9 mouse cellular contexts compared by ENCODE assay signal in genomic region chr5:139930927-139931351, GRCm38 (mm10). TPM values are rescaled to one million over a fixed set of nuclear protein-coding genes. Genes with fewer than 3 reads are reported as not detected.
DNase-seq lines count a peak whose midpoint lies in the region; ATAC-seq lines count a peak whose summit lies in the region.
"Had no signal": no experiment of that assay in that cellular context is flagged by ENCODE, and none has a peak within 500 bp of the region (broad histone marks: within the 10 kb centered on the region; RNA-seq: fewer than 3 reads in every experiment).

No protein-coding gene starts in this region.

- 5% methylated on average over 11 of the region's 12 CpGs for WGBS in forebrain, embryonic 12.5 days
- WGBS in forebrain, embryonic 15.5 days: under 1% methylated on average over 12 of the region's 12 CpGs
- WGBS in intestine, embryonic 14.5 days: 5% methylated on average over 12 of the region's 12 CpGs

- no peaks in the 10 kb centered on the region for H3K36me3 ChIP-seq in forebrain, embryonic 12.5 days (replicated peaks)
- no peaks in the 10 kb centered on the region for H3K36me3 ChIP-seq in forebrain, embryonic 15.5 days
- H3K36me3 ChIP-seq in intestine, embryonic 14.5 days (ENCODE audit: control insufficient read depth, insufficient read depth, low read length): no peaks in the 10 kb centered on the region
- H3K36me3 ChIP-seq: G1E had no signal

- peak; percentile 66 for DNase-seq in intestine, embryonic 14.5 days (ENCODE audit: low spot score)
- DNase-seq in lung, postnatal 10 days: peak; percentile 50
- DNase-seq in right cerebral cortex, postnatal 36 days (ENCODE audit: low spot score in 2 of 2): no peak
- DNase-seq in right cerebral cortex, adult 2 months (ENCODE audit: low spot score in 2 of 2): no peak
- DNase-seq in spleen, adult 12 weeks (ENCODE audit: low spot score): no peak

- H3K27ac ChIP-seq in forebrain, embryonic 12.5 days: no peak overlapping the region
- H3K27ac ChIP-seq in forebrain, embryonic 15.5 days (replicated peaks): no peak overlapping the region
- no peak overlapping the region for H3K27ac ChIP-seq in brown adipose tissue, adult 24 weeks (replicated peaks; ENCODE audit: low read depth, low read length)
- H3K27ac ChIP-seq in intestine, embryonic 14.5 days (ENCODE audit: low read depth): no peak overlapping the region

- H3K9ac ChIP-seq in forebrain, embryonic 12.5 days: no peak overlapping the region
- no peak overlapping the region for H3K9ac ChIP-seq in forebrain, embryonic 15.5 days (replicated peaks)
- 0 out of 2 replicates have a peak overlapping the region, but pooled peaks have one; percentile 13 for H3K9ac ChIP-seq in intestine, embryonic 14.5 days (ENCODE audit: low read length)

- peak overlapping the region; percentile 36 for H3K4me2 ChIP-seq in forebrain, embryonic 12.5 days
- no peak overlapping the region for H3K4me2 ChIP-seq in forebrain, embryonic 15.5 days (replicated peaks)
- H3K4me2 ChIP-seq in intestine, embryonic 14.5 days (ENCODE audit: low read length): peak overlapping the region; percentile 45

- H3K4me1 ChIP-seq in forebrain, embryonic 12.5 days: peaks cover 27% of the 10 kb centered on the region
- peaks cover 24% of the 10 kb centered on the region for H3K4me1 ChIP-seq in forebrain, embryonic 15.5 days
- H3K4me1 ChIP-seq in brown adipose tissue, adult 24 weeks (ENCODE audit: control insufficient read depth, insufficient read depth, insufficient read length, low read length): no peaks in the 10 kb centered on the region
- peaks cover 25% of the 10 kb centered on the region for H3K4me1 ChIP-seq in intestine, embryonic 14.5 days (replicated peaks; ENCODE audit: control insufficient read depth, insufficient read depth, low read length)

- no peak for ATAC-seq in forebrain, embryonic 12.5 days (ENCODE audit: low FRiP score)
- ATAC-seq in forebrain, embryonic 15.5 days (replicated peaks): no peak
- ATAC-seq in intestine, embryonic 14.5 days (replicated peaks; ENCODE audit: low FRiP score, low TSS enrichment, low read depth): no peak

- H3K9me3 ChIP-seq in forebrain, embryonic 12.5 days: no peaks in the 10 kb centered on the region
- no peaks in the 10 kb centered on the region for H3K9me3 ChIP-seq in forebrain, embryonic 15.5 days
- no peaks in the 10 kb centered on the region for H3K9me3 ChIP-seq in intestine, embryonic 14.5 days (ENCODE audit: control insufficient read depth, low read length)
- H3K9me3 ChIP-seq: G1E had no signal

- H3K27me3 ChIP-seq in forebrain, embryonic 12.5 days: peaks cover 31% of the 10 kb centered on the region
- 0 out of 2 replicates have a peak, but pooled peaks cover 4% of the 10 kb centered on the region for H3K27me3 ChIP-seq in forebrain, embryonic 15.5 days
- no peaks in the 10 kb centered on the region for H3K27me3 ChIP-seq in intestine, embryonic 14.5 days (replicated peaks; ENCODE audit: control insufficient read depth, insufficient read depth, low read length)

- 0 out of 2 replicates have a peak overlapping the region, but pooled peaks have one; percentile 5 for H3K4me3 ChIP-seq in forebrain, embryonic 12.5 days (replicated peaks)
- no peak overlapping the region for H3K4me3 ChIP-seq in forebrain, embryonic 15.5 days
- peak overlapping the region; percentile 10; the same call in 1 of the 2 replicates for H3K4me3 ChIP-seq in brown adipose tissue, adult 24 weeks (ENCODE audit: insufficient read depth, low read depth, low read length)
- 0 out of 2 replicates have a peak overlapping the region, but pooled peaks have one; percentile 2 for H3K4me3 ChIP-seq in intestine, embryonic 14.5 days (ENCODE audit: low read depth, low read length)

RNA-seq across cellular contexts. Expression of gene Elfn1, which starts 23.2 kb away (rescaled TPM):
- 0.81 and 0.88 TPM in 2 replicates for polyA plus RNA-seq in forebrain, embryonic 12.5 days (2016; fragmentation: Nextera tagmentation; extraction: Ambion mirVana)
- polyA plus RNA-seq in forebrain, embryonic 15.5 days (2015; fragmentation: Nextera tagmentation; extraction: Ambion mirVana): 2.4 and 2.6 TPM in 2 replicates
- 0.29 TPM in 1 of 2 replicates, not detected in the other for polyA plus RNA-seq in brown adipose tissue, adult 24 weeks (2012; ENCODE audit: insufficient read depth, insufficient read length, missing spikeins)
- 0.23 and 0.26 TPM in 2 replicates for polyA plus RNA-seq in intestine, embryonic 14.5 days (2014; fragmentation: Nextera tagmentation; extraction: Ambion mirVana)
- polyA plus RNA-seq: G1E had no signal

Comparison
In these comparisons a context has a peak if more than half of its experiments do, and no peak if none do; other contexts are left out.
1. DNase-seq: peak in intestine, embryonic 14.5 days (single experiment) and lung, postnatal 10 days (single experiment); none in right cerebral cortex, postnatal 36 days (0 of 2), right cerebral cortex, adult 2 months (0 of 2) and spleen, adult 12 weeks (single experiment).